Mouse (Mus musculus) spleen, adult 18-20 months (tissue): ENCODE data around the gene Acvrl1.

Source experiments
- DNase-seq, 2 experiments: peaks; one replicate each; pipeline ENCODE4 v3.0.0; 2022; ENCODE audit warnings: mixed read lengths in 2 of 2

The Acvrl1 gene

DNA sequence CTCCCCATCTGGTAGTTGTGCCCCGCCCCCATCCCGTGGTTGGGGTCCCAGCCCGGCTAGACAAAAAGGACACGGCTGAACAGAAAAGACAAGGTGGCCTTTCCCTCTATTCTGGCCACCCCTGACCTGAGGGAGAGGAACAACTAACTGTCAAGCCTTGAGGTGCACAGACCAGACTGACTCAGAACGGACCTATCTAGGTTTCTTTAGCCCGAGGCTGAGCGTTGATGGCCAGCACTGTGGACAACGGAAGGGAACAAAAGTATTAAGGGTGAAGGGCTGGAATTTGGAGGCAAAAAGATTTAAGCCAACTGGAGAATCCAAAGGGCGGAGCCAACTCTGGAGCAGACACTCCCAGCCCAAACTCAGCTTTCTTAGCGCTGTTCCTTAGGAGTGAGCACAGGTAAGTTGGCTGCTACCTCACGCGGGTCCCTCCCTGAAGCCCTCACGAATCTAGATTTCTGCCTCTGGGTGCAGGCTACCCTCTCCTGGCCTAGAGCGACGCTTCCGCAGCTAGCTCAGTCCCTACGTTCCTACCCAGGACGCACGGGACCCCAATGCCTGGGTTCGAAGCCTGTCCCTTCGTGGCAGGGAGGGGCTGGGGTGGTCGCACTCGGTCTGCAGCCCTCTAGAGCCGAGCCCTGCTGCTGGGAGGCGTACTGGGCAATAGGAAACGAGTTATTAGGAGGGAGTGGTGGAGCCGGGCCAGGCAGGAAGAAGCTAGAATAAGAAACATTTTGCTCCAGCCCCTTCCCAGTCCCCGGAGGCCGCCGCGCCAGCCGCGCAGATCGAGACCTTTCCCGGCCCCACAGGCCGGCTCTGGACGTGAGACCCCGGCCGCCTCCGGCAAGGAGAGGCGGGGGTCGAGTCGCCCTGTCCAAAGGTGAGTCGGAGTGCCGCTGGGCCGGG, at the start of gene Acvrl1:
TSS of gene Acvrl1 (plus strand) at position 342 of the 909 bp plus-strand sequence.
- peak in 1 of 2 experiments; percentile 17 for DNase-seq

DNA sequence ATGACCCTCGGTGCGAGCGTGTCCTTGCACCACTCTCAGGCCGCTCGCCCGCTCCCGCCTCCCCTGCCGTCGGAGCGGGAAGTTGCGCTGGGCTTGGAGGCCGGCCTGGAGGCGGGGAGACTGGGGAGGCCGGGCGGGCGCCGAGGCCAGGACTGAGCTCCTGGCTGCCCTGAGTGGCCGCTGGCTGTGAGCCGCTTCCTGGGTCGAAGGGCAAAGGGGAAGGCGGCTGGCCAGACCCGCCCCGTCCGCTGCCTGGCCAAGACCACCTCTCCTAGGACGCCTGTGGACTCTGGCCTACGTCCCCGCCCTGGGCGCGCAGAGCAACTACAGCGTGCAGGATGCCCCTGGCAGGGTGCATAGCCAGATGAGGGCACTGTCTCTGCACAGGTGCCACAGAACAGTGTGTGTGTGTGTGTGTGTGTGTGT, 49.6 kb upstream of the Acvrl1 start:
- peak; percentile 33 to 48 for DNase-seq

DNA sequence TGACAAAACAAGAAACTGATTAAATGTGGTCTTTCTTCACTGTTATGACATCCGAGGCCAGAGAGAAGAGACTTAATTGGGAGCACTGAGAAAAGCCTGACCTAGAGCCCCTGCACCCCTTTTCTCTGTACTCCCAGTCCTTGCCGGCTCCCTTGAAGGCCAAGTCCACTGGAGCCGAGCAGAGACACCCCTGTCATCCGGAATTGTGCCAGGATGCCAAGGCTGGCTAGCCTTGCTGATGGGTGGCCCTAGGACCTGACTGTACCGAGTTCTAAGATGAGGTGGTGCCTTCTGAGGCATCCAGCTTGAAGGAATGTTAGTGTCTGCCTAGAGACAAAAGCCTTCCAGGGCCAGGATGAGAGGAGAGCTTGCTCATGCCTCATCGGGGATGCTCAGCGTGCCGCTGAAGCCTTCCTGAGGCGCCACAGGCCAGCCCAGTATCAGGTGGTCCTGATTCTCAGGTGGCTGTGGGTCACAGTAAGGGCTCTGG, 48.2 kb upstream of the Acvrl1 start:
- no peak for DNase-seq

DNA sequence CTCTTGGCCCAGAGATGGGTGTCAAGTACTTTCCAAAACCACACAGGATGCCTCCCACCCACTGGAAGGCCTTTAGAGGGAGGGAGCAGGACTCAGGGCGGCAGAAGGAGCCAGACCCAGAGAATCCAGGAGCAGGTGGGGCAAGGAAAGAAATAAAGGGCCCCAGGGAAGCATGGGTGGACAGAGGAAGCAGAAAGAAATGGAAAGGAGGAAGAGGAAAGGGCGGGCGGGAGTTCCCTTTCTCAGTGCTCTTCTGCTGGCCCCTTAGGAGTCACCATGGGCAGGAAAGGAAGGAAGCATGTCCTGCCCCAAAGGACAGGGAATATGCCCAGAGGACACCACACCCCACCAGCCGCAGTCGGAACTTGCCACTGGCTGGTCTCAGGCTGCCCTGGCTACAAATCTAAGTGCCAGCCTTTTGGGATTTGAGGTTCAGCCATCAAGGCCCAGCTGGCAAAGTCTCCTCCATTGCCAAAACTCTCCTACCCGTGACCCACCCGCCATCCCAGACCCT, 47.2 kb upstream of the Acvrl1 start:
- DNase-seq = no peak

DNA sequence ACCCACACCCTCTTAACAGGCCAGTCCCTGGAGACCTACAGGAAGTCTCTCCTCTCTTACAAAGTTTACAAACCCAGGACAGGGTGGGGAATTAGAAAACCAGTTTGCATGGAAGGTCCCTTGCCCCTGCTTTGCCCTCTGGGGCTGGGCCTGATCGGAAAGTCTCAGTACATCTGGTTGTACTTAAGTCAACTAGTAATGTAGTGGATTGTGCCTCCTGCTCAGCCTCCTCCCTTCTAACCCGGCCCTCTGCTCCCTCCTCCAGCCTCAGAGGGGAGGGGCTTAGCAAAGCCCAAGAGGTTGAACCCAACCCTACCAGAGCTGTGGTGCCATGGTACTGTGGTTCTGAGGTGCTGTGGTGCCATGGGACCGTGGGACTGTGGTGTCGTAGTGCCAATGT, 46.1 kb upstream of the Acvrl1 start:
- DNase-seq = no peak

DNA sequence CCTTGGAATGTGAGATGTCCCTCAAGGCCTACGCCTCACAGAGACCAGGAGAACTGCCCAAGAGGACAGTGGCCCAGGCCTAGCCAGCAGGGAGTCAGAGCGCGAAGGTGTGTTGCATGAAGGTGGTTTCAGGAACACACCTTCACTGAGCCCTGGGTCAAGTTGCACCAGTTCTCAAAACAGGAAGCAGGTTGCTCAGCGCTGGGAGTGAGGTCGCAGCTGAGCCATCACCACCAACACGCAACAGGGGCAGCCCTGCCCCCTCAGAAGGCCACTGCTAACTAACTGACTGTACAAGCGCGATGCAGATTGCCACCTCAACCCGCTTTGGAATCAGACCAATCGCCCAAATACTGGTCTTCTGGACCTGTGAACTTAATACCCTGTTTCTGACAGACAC, 43.8 kb upstream of the Acvrl1 start:
- no peak for DNase-seq

DNA sequence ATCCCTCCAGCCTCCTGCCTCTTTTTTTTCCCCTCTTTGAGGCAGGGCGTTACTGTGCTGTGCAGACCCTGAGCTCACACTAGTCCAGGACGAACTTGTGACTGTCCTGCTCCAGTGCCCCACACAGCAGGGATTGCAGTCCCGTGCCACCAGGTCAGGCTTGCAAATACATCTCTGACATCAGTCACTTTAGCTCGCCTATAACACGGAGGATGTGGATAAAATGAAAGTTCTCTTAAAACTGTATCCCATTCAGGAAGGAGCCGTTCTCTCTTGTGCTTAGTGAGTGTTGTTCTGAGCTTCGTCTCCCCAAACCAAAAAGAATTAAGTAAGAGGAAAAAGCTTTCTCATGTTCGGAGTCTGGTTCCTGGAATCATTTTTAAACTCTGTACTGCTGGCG, 41.9 kb upstream of the Acvrl1 start:
- no peak for DNase-seq

DNA sequence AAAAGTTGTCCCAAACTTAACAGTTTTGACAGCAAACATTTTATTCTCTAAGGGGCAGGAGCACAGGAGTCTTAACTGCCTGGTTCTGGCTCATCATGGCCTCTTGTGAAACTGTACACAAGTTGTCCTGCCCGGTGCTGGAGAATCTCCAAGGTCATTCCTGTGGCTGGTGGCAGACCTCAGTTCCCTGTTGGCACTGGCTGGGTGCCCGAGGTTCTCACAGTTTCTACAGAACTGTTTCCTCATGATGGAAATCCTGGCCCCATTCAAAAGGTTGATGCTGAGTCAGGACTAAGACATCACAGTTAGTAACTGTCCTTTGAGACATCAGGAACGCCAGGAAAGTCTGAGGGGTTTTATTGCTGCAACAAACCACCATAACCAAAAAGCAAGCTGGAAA, 41.4 kb upstream of the Acvrl1 start:
- no peak for DNase-seq

DNA sequence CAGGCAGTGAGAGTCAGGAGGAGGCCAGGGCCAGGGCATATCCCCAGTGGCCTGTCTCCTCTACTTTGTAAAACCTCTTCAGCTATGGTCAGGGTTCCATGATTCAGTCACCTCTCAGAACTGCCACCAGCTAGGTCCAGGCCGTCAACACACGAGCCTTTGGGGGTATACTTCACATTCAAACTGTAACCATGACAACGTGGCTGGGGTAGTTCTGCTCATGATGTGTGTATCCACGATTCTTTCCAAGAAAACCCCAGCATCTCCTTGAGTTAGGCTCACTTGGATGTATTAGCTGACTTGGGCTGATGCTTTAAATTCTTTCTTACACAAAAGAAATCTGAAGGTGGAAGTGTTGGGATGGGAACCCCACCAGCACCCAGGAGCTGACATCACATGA, 40.0 kb upstream of the Acvrl1 start:
- no peak for DNase-seq

DNA sequence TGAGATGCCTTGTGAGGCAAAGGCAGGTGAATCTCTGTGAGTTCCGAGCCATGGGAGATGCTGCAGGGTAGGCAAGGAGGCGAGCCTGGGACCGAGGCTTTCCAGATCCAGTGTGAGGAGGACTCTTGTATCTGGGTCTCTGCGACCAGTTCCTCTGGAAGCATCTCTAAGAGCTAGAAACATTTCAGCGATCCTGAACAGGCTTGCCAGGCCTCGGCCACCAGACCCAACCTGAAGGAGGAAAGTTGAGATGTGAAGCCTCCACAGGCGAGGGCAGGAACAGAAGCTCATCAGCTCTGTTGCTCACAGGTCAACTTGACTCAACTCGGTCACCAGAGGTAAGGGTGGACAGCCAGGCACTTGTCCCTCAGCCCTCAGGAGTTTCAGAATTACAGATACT, 36.8 kb upstream of the Acvrl1 start:
- no peak for DNase-seq

DNA sequence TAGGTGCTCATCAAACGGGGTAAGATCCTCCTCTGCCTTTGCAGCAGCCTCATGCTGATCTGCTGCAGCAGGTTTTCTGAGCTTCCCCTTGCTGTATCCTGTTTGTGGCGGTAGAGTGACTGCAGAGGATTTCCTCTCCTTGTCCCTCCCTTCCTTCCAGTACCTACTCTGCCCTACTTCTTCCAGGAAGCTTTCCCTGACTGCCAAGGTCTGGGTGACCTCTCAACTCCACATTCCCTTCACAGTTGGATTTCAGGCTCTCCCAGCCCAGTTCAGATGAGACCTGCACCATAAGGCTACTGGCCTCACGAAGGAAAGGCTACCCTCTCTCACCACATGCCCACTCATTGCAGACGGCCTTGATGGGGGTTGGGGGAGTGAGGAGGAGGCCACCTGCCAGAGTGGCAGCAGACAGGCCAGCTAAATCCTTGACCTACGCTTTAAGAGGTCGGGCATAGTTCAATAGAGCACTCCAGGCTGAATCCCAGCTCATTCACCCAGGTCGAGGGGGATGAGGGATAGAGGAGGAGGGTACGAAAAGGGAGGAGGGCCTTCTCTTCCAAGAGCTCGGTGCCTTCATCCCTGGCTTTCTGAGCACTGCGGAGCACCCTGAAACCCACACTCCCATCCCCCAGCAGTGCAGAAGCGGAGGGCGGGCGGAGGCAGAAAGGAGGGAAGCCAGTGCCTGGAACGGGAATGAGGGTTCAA, 36.0 kb upstream of the Acvrl1 start:
- no peak for DNase-seq

DNA sequence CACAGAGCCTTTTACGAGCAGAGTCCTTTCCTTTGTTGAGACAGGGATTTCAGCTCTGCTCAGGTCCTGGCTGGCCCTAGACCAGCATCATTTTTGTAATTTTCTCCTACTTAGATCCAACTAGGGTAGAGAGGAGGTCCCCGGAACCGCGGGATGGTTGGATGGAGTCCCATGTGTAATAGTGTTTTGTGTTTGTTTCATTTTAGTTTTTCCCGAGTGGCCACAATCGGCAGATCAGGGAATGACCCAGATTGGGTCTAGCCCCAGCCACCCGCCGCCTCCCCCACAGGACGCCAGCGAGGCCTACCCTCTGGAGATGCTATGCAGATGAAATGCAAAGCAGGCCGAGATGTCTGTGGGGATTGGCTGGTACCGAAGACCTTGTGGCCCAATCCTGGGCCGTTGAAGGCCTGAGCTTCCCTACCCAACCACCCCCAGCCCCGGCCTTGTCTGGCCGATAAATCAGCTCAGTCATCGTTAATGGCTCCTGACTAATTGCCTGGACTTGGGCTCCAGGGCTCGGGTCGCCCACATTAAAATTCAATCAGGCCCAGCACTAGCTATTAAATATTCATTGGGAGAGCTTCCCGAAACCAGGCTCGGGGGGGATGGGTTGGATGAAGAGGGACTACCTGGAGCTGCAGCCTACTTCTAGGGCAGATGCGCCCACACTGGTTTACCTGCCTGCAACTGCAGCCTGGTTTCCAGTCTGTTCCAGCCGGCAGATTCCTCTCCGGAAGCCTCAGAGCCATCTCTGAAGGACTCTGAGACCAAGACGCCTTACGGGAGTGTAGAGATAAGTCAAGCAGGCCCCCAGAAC, 35.3 kb upstream of the Acvrl1 start:
- no peak for DNase-seq

DNA sequence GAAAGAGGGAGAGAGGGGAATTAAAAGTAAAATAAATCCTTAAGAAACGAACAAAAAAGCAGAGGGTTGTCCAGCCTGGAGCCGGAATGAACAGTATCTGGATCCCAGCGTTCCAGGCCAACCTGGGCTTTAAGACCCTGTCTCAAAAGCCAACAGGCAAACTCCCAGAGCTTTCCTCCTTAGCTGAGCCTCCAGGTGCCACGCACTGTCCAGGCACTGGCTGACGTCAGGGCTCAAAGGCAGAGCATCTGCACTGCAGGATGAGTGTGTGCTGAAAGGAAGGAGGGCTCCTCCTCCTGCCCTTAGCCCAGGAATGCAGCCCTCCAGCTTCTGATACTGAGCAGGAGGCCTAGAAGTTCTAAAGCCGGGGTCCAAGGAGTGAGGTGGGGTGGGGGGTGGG, 34.3 kb upstream of the Acvrl1 start:
- no peak for DNase-seq

DNA sequence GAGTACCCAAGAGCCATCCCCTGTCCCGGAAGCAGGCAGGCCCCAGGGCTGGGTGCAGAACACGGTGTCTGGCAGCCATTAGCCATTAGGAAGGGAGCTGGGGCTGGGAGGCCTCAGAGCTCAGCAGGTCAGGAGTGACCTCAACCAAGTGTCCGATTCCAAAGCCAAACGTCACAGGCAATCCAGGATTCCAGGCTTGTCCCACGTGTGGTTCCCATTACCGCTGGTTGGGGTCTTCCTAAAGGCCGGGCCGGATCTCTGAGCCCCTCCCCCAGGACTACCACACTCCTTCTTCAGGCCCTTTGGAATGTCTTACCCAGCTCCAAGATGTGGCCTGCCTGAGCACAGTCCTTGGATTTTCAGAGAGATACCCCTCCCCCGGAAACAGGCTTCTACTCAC, 33.3 kb upstream of the Acvrl1 start:
- DNase-seq = no peak

DNA sequence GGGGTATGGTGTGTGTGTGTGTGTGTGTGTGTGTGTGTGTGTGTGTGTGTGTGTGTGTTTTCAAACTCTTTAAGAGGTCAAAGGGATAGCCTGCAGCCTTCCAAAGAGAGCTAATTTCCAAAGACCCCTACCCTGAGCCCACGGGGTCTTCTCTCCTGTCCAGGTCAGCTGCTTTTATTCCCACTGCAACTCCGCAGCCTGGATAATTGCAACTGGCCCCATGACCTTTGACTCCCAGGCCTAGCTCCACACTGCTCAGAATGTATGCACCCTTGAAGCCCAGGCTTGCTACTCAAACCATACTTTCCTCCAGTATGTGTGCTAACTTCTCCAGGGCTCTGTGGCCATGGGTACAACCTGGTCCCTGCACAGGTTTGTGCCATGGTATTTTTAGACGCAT, 32.9 kb upstream of the Acvrl1 start:
- no peak for DNase-seq

DNA sequence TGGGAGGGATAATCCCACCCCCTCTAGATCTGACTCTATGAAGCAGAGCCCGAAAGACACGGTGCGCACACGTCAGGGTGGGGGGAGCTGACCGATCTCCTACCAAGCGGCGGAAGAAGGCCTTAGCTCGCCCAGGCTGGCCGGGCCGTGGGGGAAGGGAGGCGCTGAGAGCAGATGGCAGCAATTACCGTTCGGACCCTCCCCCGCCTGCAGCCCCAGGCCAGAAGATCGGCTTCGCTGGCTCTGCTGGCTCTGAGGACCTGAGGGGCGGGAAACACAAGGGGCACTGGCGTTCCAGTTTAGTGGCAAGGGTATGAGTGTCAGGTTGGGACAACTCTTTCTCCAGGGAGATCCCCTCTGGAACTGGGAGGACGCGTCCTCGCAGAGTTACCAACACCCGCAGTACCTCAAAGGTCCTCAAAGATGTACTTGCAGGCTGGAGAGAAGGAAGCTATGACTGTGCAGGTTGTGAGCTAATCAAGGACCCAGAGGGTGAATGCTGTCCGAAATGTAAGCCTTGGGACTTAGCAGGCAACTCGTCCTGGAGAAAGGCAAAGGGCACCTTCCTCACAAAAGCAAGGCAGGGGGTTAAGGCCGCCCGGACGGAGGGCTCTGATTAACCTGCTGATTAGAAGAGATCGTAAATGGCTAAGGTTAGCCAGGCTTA, 30.2 kb upstream of the Acvrl1 start:
- DNase-seq = no peak

DNA sequence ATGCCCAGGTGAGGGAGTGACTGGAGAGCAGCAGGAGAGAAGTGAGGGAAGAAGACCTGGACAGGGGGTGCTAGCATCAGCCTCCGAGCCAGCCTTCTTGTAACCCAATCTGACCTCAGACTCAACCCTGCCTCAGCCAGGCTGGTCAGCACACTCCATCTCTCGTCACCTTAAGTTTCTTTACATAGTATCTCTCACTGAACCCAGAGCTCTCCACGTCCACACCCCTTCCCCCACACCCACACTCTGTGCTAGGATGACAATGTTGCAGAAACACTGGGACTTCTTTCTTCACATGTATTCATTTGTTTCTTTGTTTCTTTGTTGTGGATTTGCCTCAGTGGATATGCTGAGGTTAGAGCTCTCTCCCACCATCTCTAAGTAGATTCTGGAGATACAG, 27.3 kb upstream of the Acvrl1 start:
- no peak for DNase-seq

DNA sequence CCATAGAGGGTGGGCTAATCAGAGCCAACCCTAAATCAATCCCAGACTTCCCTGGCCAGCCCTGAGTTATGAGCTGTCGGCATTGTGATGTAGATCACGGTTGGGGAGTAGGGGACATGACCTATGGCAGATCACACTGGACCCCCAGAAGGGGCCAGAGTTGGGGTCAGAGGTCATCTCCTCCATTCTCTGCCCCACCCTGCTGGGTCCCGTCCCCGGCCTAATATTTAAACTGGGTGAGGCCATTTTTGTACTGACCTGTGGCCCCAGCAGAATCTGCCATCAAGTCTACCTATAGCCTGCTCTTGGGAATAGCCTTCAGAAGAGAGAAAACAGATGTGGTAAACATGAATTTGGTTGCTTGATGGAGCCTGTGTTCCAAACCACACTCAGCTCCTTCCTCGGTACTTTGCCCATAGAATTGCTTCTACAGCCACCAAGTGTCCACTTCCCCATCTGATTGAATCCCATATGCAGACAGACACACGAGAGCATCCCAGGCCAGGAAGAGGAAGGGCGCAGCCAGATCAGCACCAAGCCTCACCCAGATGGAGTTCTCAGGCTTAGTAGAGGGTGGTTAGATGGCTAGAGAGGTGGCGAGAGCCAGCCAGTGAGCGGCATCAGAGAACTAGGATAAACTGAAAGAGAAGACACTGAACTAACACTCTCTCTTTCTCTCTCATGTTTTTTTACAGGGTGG, 24.6 kb upstream of the Acvrl1 start:
- no peak for DNase-seq

DNA sequence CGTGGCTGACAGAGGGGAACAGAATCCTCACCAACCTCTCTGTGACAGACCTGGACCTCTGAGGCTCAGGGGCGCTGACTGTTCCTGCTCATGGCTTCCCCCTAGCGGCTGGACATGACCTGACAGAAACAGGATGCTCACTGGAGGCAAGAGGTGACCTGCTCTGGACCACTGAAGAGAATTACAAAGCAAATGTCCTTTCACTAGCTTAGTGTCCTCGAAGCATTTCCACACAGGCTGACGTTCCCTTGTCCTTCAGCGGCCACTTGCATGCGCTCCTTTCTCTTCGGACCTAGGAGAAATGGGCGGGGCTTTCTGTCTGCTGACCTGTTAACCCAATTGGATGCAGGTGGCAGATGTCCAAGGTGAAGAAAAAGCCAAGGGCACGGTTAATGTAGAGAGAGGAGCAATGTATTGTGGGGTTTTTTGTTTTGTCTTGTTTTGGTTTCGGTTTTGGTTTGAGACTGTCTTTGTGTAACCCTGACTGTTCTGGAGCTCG, 22.8 kb upstream of the Acvrl1 start:
- DNase-seq = peak; percentile 42 to 80

DNA sequence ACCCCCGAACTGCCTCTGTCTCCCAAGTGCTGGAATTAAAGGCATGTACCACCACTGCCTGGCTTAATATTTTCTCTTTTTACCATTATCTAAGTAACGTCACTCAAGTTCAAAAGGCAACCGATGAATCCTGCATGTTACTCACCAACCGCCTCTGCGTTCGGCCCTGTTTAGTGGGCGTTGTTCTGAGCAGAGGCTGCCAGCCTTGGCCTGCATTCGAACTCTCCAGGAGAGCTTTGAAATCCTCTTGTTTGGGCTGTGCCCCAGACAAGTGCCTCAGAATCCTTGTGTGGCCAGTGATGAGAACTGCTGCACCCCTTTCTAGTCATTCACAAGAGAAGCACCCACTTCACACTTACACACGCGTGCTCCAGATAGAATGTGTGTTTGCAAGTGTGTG, 22.3 kb upstream of the Acvrl1 start:
- no peak for DNase-seq

DNA sequence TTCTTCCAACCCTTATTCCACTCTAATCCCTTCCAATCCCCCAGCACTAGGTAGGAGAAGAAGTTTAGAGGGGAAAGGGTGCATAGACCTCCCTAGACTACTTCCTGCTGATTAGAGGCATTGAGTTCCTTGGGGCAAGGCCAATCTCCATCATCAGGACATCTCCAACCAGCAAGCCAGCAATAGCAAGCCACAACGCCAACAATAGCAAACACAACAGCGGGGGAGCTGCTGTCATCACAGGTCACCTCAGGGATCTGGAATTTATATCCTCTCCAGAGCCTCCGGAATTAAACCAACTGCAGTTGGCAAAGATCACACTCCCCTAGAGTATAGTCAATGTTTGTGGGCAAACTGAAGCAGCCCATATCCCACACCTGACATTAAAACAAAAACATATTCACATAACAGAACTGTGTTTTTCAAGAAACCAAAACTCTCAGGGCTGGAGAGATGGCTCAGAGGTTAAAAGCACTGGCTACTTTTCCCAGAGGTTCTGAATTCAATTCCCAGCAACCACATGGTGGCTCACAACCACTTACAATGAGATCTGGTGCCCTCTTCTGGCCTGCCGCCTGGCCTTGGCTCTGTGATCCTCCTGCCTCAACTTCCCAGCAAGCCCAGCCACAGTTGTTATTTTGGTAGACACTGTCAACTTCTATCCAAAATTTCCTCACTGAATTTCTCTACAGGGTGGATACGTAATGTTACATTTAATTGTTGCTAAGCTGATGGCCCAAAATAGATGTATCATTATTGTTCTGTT, 20.2 kb upstream of the Acvrl1 start:
- DNase-seq = no peak
